Mouse (Mus musculus): Measurements from ENCODE around the gene Filip1l.

DNA sequence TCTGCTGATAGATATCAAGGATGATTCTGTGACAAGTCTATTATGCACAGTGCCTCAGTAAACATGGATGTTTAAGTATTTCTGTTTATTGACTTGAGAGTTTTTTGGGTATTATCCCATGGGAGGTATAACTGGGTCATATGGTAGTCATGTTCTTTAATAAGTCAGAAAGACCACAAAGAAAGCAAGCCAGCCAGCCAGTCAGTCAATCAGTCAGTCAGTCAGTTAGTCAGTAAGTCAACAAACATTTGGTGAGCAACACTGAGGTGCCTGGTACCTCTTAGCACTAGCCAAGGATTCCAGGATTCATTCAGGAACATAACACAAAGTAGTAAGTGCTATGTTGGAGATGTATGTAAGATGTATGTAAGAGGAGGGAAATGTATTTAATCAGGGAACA is 135.8 kb downstream of the Filip1l start:
- TF ChIP-seq POLR2A (IDR thresholded peaks at IDR 0.05; ENCODE audit: borderline replicate concordance, control insufficient read depth, low read depth, low read length) (no peak), CTCF (IDR thresholded peaks at IDR 0.05; ENCODE audit: control insufficient read depth, insufficient read depth, low read length) (no peak)
